Comparison of ENCODE assay signal across 8 mouse cellular contexts in the genomic region with DNA sequence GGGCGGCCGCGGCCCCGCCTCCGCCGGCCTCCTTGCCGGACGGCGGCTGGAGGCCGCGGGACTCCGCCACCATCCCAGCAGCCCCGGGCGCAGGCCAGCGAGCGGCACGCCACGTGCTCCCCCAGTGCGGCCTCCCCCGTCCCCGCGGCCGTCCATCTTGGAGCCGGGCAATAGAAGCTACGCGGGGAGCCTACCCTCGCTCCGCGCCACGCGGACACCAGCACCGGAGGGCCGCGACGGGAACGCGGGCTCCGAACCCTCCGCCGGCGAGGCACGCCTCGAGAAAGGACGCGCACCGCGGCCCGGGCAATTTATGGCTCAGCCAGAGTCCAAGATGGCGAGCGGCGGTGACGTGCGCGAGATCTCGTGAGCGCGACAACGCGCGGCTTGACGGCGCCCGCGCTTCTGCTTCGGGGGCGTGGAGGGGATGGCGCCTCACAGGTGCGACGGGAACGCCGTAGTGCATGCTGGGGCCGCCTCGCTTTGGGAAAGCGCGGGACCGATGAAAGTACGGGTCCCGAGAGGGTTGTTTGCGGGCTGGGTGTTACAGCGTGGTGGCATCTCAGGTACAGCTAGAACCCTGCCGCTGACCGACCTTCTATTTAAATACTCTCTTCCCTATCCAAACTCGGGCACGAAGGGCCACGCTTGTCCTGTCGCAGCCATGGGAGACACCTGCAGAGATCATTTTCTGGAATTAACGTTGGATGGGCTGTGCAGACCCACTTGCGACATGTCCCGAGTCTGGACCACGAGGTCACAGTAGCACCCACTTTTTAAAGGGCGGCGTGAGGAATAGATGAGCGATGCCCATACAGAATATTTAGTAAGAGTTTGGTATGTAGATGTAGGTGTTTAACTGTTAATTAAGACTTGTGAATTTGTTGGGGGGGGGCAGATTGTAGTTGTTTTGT. TPM values are rescaled to one million over a fixed set of nuclear protein-coding genes. Genes with fewer than 3 reads are reported as not detected.
DNase-seq lines count a peak whose midpoint lies in the region; ATAC-seq and TF ChIP-seq lines count a peak whose summit lies in the region.

A gene (plus strand): TSS at position 157 of the 914 bp plus-strand sequence.
A gene (minus strand): TSS at position 400 of the 914 bp plus-strand sequence.

- TF ChIP-seq POLR2A in testis, adult 2 months (IDR thresholded peaks at IDR 0.05; ENCODE audit: control insufficient read depth, low read depth, low read length) = peak; percentile 47

- peak within 1 kb of the TSS; percentile 67 for H3K4me2 ChIP-seq in forebrain, embryonic 11.5 days (ENCODE audit: low read depth, low read length, severe bottlenecking)
- peak within 1 kb of the TSS; percentile 79 for H3K4me2 ChIP-seq in heart, embryonic 16.5 days (ENCODE audit: low read depth, low read length)
- peak within 1 kb of the TSS; percentile 86 for H3K4me2 ChIP-seq in liver, embryonic 16.5 days (ENCODE audit: low read depth, low read length)
- H3K4me2 ChIP-seq in neural tube, embryonic 13.5 days = peak within 1 kb of the TSS; percentile 74

- no peak for TF ChIP-seq CTCF in testis, adult 2 months (IDR thresholded peaks at IDR 0.05; ENCODE audit: control insufficient read depth, insufficient read depth, insufficient replicate concordance, low read depth, low read length)

- H3K9ac ChIP-seq in forebrain, embryonic 11.5 days (ENCODE audit: low read length) = peak within 1 kb of the TSS; percentile 94
- H3K9ac ChIP-seq in heart, embryonic 16.5 days (ENCODE audit: low read length) = peak within 1 kb of the TSS; percentile 83
- H3K9ac ChIP-seq in liver, embryonic 16.5 days (ENCODE audit: low read depth, low read length) = peak within 1 kb of the TSS; percentile 94
- peak within 1 kb of the TSS; percentile 96 for H3K9ac ChIP-seq in neural tube, embryonic 13.5 days

- no peaks in the 10 kb centered on the region for H3K4me1 ChIP-seq in forebrain, embryonic 11.5 days (replicated peaks; ENCODE audit: control insufficient read depth, insufficient read depth, low read length)
- H3K4me1 ChIP-seq in heart, embryonic 16.5 days (ENCODE audit: control insufficient read depth, insufficient read depth, low read length) = peaks cover 40% of the 10 kb centered on the region
- peaks cover 38% of the 10 kb centered on the region for H3K4me1 ChIP-seq in liver, embryonic 16.5 days (ENCODE audit: control insufficient read depth, low read depth, low read length)
- H3K4me1 ChIP-seq in neural tube, embryonic 13.5 days (replicated peaks) = peaks cover 44% of the 10 kb centered on the region
- H3K4me1 ChIP-seq in testis, adult 2 months (ENCODE audit: control insufficient read depth, insufficient read depth, low read length) = no peaks in the 10 kb centered on the region; the same call in 1 of the 2 replicates

- no peaks in the 10 kb centered on the region for H3K9me3 ChIP-seq in forebrain, embryonic 11.5 days (ENCODE audit: control insufficient read depth, low read length)
- no peaks in the 10 kb centered on the region for H3K9me3 ChIP-seq in heart, embryonic 16.5 days (replicated peaks; ENCODE audit: control insufficient read depth, low read length)
- no peaks in the 10 kb centered on the region for H3K9me3 ChIP-seq in liver, embryonic 16.5 days (replicated peaks; ENCODE audit: control insufficient read depth, low read length)
- H3K9me3 ChIP-seq in neural tube, embryonic 13.5 days = no peaks in the 10 kb centered on the region

- H3K27ac ChIP-seq in forebrain, embryonic 11.5 days (ENCODE audit: low read depth, low read length) = peak within 1 kb of the TSS; percentile 87
- peak within 1 kb of the TSS; percentile 95 for H3K27ac ChIP-seq in heart, embryonic 16.5 days (ENCODE audit: low read length)
- H3K27ac ChIP-seq in liver, embryonic 16.5 days (ENCODE audit: low read length) = peak within 1 kb of the TSS; percentile 97
- H3K27ac ChIP-seq in neural tube, embryonic 13.5 days (replicated peaks) = peak within 1 kb of the TSS; percentile 90
- H3K27ac ChIP-seq in testis, adult 2 months (ENCODE audit: control insufficient read depth, insufficient read depth, low read depth, low read length) = peak within 1 kb of the TSS; percentile 96

- DNase-seq in CD8-positive naive resting alpha-beta T cell, adult 2 months (ENCODE audit: low read depth in 2 of 2, low spot score in 2 of 2) = peak; percentile 88 to 89
- DNase-seq in c-Kit-positive CD71-negative TER-119-negative erythroid progenitor cells, embryonic 14.5 days (ENCODE audit: low read depth) = peak; percentile 93
- DNase-seq in forebrain, embryonic 11.5 days (ENCODE audit: low spot score) = peak; percentile 98
- DNase-seq in kidney, postnatal 36 days = peak; percentile 93 to 95

- peak; percentile 97 for ATAC-seq in forebrain, embryonic 11.5 days (replicated peaks; ENCODE audit: low FRiP score)
- peak; percentile 94 for ATAC-seq in heart, embryonic 16.5 days (replicated peaks; ENCODE audit: extremely low read depth, insufficient read depth, low FRiP score)
- peak; percentile 93 for ATAC-seq in liver, embryonic 16.5 days (ENCODE audit: low read depth)
- ATAC-seq in neural tube, embryonic 13.5 days (ENCODE audit: low read depth) = peak; percentile 98

- WGBS in forebrain, embryonic 11.5 days = under 1% methylated on average over 93 of the region's 93 CpGs
- under 1% methylated on average over 93 of the region's 93 CpGs for WGBS in heart, embryonic 16.5 days
- WGBS in liver, embryonic 16.5 days (ENCODE audit: insufficient replicate concordance) = under 1% methylated on average over 91 of the region's 93 CpGs
- under 1% methylated on average over 80 of the region's 93 CpGs for WGBS in neural tube, embryonic 13.5 days

- H3K4me3 ChIP-seq in forebrain, embryonic 11.5 days (ENCODE audit: low read depth, low read length) = peak within 1 kb of the TSS; percentile 75
- peak within 1 kb of the TSS; percentile 65 for H3K4me3 ChIP-seq in heart, embryonic 16.5 days (ENCODE audit: low read length)
- H3K4me3 ChIP-seq in liver, embryonic 16.5 days (ENCODE audit: low read depth, low read length) = peak within 1 kb of the TSS; percentile 91
- H3K4me3 ChIP-seq in neural tube, embryonic 13.5 days = peak within 1 kb of the TSS; percentile 94
- peak within 1 kb of the TSS; percentile 95 for H3K4me3 ChIP-seq in testis, adult 2 months (ENCODE audit: control insufficient read depth, low read depth, low read length)

- H3K27me3 ChIP-seq in forebrain, embryonic 11.5 days (ENCODE audit: control insufficient read depth, insufficient read depth, low read length) = no peaks in the 10 kb centered on the region
- no peaks in the 10 kb centered on the region for H3K27me3 ChIP-seq in heart, embryonic 16.5 days (ENCODE audit: control insufficient read depth, insufficient read depth, low read length)
- H3K27me3 ChIP-seq in liver, embryonic 16.5 days (ENCODE audit: control insufficient read depth, insufficient read depth, low read depth, low read length) = no peaks in the 10 kb centered on the region
- H3K27me3 ChIP-seq in neural tube, embryonic 13.5 days = no peaks in the 10 kb centered on the region
- H3K27me3 ChIP-seq in testis, adult 2 months (ENCODE audit: control insufficient read depth, insufficient read depth, low read length) = no peaks in the 10 kb centered on the region

- H3K36me3 ChIP-seq in forebrain, embryonic 11.5 days (ENCODE audit: control insufficient read depth, insufficient read depth, low read length) = no peaks in the 10 kb centered on the region
- H3K36me3 ChIP-seq in heart, embryonic 16.5 days (ENCODE audit: control insufficient read depth, insufficient read depth) = no peaks in the 10 kb centered on the region
- H3K36me3 ChIP-seq in liver, embryonic 16.5 days (ENCODE audit: control insufficient read depth, insufficient read depth) = no peaks in the 10 kb centered on the region; the same call in 1 of the 2 replicates
- no peaks in the 10 kb centered on the region for H3K36me3 ChIP-seq in neural tube, embryonic 13.5 days
- H3K36me3 ChIP-seq in testis, adult 2 months (ENCODE audit: control insufficient read depth, insufficient read depth, low read length) = no peaks in the 10 kb centered on the region

RNA-seq across cellular contexts. Expression of the first gene that starts in this region (rescaled TPM):
- 19.1 and 19.9 TPM in 2 replicates for polyA plus RNA-seq in forebrain, embryonic 11.5 days (2014; fragmentation: Nextera tagmentation; extraction: Ambion mirVana)
- polyA plus RNA-seq in heart, embryonic 16.5 days (2015; fragmentation: Nextera tagmentation; extraction: Ambion mirVana) = 26.0 and 28.0 TPM in 2 replicates
- 8.1 and 9.9 TPM in 2 replicates for polyA plus RNA-seq in liver, embryonic 16.5 days (2015; fragmentation: Nextera tagmentation; extraction: Ambion mirVana)
- 11.4 and 12.0 TPM in 2 replicates for polyA plus RNA-seq in neural tube, embryonic 13.5 days (2015; fragmentation: Nextera tagmentation; extraction: Ambion mirVana)
- 2.5 and 2.8 TPM in 2 replicates for polyA plus RNA-seq in testis, adult 2 months (2012; rRNA removed)

RNA-seq across cellular contexts. Expression of the second gene that starts in this region (rescaled TPM):
- polyA plus RNA-seq in forebrain, embryonic 11.5 days (2014; fragmentation: Nextera tagmentation; extraction: Ambion mirVana) = 117 and 129 TPM in 2 replicates
- polyA plus RNA-seq in heart, embryonic 16.5 days (2015; fragmentation: Nextera tagmentation; extraction: Ambion mirVana) = 79.2 and 95.3 TPM in 2 replicates
- 56.5 and 60.5 TPM in 2 replicates for polyA plus RNA-seq in liver, embryonic 16.5 days (2015; fragmentation: Nextera tagmentation; extraction: Ambion mirVana)
- polyA plus RNA-seq in neural tube, embryonic 13.5 days (2015; fragmentation: Nextera tagmentation; extraction: Ambion mirVana) = 76.1 and 79.7 TPM in 2 replicates
- 12.9 and 13.3 TPM in 2 replicates for polyA plus RNA-seq in testis, adult 2 months (2012; rRNA removed)

Comparison
In these comparisons a context has a peak if more than half of its experiments do, and no peak if none do; other contexts are left out.
1. Peak in every context shown above with its lines: DNase-seq, ATAC-seq, H3K4me3 ChIP-seq and H3K27ac ChIP-seq.